Mouse (Mus musculus) olfactory bulb, adult 2 months (tissue): ENCODE results near the gene Repin1.

Experiments used
- CTCF ChIP-seq: fragments of 200-500 bp; IDR thresholded peaks from 2 replicates; pipeline ENCODE4 v1.5.1; 2012; ENCODE audit warnings: low read depth, mild to moderate bottlenecking, low read length, moderate library complexity; ENCODE audit not compliant: insufficient read depth
- POLR2A ChIP-seq: fragments of 200-500 bp; IDR thresholded peaks from 2 replicates; pipeline ENCODE4 v1.6.1; 2012; ENCODE audit warnings: mild to moderate bottlenecking, low read depth, low read length, moderate library complexity; ENCODE audit not compliant: insufficient read depth

- TF ChIP-seq CTCF (no peak), POLR2A (no peak)
Measured at GRCm38 (mm10) chr6:48589194-48589750, 4.4 kb upstream of the Repin1 start, which contains the start of gene Gm45021.
